Mouse (Mus musculus) gastrocnemius, postnatal 14 days (tissue): ENCODE measurements around the gene Klhl42. TPM values are rescaled to one million over a fixed set of nuclear protein-coding genes. Genes with fewer than 3 reads are reported as not detected.

Source experiments
- DNase-seq: peaks from one replicate; pipeline ENCODE4 v3.0.0; 2021; ENCODE audit warnings: mixed read lengths
- intact Hi-C: fragments of 180-260 bp; cut with DNase I; formaldehyde crosslinking; loops from one replicate; pipeline ENCODE4 v1.15.1; 2025; ENCODE audit warnings: low total_unique reads
- long read RNA-seq, 2 experiments: library from polyadenylated mRNA; stranded (forward); transcript quantifications; one replicate each; pipeline ENCODE4 v2.0.0; 2021
- total RNA-seq, 2 experiments: library from RNA; stranded (reverse); gene quantifications; 2 replicates each; pipeline ENCODE4 v1.2.3; 2021

Gene Klhl42
- 1 to 10 TPM; 3.5 to 3.9 TPM for total RNA-seq
- long read RNA-seq, experiment 1, full-length matches to known transcripts = 4 of 4 reads
- long read RNA-seq, experiment 1, partial matches to known transcripts = 0 of 4 reads
- long read RNA-seq, experiment 1, other reads (novel, unspliced or antisense) = 0 of 4 reads
- long read RNA-seq, experiment 2, full-length matches to known transcripts = 7 of 8 reads
- long read RNA-seq, experiment 2, partial matches to known transcripts = 0 of 8 reads
- long read RNA-seq, experiment 2, other reads (novel, unspliced or antisense) = 1 of 8 reads

GRCm38 (mm10) chr6:147091136-147092120 is at the start of gene Klhl42:
Gene Klhl42 (plus strand): TSS chr6:147091379.
- peak; percentile 78 for DNase-seq
- intact Hi-C loops = no loop called here

DNA sequence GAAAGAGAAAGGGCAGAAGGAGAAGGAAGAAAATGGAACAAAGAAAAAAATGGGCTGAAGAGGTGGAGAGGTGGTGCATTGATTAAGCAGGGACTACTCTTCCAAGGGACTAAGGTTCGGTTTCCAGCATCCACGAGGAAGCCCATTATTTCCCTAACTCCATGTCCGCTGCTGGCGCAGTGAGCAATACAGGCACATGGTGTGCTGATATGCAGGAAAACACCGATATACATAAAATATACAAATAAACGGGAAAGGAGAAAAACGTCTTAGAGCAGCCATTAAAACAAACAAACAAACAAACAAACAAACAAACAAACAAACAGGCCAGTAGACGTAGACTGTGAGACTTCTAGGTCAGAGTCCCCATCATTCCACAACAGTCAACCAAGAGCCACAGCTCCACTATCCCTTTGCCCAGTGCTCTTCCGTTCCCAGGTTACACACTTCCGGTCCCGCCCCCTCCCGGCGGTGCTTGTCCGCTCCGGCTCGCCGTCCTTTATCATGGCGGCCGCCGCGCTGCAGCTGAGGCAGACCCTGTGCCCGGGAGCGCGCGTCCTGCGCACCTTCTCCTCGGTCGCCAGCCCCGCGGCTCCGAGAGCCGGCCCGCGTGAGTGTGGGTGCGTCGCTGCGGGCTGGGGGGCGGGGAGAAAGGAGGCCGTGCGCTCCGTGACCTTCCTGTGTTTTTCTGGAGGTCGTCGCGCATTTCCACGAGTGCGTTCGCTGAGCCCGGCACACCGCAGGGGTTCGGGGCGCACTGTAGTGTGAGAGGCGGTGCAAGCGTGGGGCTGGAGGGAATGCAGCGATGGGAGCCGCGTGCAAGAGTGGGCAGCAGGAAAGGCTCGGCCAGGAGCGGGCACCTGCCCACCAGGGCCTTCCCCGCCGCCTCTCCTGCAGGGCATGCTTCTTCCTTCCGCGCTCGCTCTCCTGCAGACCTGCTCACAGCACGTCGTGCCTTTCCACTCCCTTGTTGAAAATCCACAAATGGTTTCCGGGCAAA is 48.6 kb upstream of the Klhl42 start, which contains the start of gene Mrps35:
Gene Mrps35 (plus strand): TSS at position 474 of the 1,000 bp plus-strand sequence.
- intact Hi-C loops = no loop called here
- DNase-seq = peak; percentile 92

DNA sequence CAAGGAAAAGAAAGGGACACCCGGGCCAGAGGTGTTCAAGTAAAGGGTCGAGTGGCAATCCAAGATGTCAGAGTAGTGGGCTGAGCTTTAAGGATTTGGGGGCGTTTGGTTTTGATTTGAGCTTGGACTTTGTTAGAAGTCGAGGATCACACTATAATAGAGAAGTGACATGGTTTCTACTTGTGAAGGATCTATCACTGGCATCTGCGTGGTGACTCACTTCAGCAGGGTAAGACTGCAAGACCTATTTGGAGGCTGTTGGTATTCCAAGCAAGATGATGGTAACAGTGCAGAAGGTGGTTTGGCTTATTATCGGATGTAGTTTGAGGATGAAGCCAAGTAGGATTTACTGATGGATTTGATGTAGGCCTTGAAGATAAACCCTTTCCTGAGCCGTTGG is 47.5 kb upstream of the Klhl42 start:
- DNase-seq = no peak
- intact Hi-C loops = no loop called here

DNA sequence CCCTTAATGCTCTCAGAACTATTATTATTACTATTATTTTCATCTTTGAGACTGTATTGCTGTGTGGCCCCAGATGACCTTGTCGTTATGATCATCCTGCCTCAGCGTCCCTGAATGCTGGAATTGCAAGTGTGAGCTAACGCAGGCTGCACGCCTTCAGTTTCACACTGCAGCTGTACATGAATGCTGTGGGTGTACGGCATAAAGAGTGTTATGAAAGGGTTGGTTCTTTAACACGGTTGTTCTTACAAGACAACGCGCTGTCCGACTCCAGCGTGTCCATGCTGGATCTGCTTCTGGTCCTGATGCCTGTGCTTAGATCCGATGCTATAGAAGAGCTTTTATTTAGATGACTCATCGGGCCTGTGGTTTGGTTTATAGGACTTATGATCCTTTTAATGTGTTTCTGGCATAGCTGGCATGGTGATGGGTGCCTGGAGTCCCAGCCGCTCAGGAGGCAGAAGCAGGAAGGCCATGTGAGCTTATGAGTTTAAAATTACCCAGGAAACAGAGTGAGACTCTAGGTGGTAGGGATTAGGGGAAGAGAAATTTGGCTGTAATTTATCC is 41.9 kb upstream of the Klhl42 start:
- intact Hi-C loops = no loop called here
- DNase-seq = no peak

DNA sequence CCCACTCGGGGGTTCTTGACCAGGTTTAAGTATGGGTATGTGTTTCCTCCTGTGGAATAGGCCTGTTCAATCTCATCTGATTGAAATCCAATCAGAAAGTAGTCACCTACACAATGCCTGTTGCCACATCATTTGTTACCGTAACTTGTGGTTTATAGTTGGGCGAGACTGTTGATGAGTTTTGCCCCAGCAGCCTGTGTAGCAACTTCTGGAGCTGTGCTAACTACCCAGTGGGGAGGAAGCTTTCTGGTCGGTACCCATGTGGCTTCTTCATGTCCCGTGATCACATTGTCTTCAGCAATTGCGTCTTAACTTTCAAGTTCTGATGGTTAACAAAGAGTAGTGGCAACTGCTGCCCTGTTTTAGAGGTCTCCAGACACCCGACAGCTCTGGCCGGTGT is 39.5 kb upstream of the Klhl42 start:
- intact Hi-C loops = no loop called here
- DNase-seq = no peak

GRCm38 (mm10) chr6:147052440-147052839 is 38.7 kb upstream of the Klhl42 start:
- DNase-seq = no peak

GRCm38 (mm10) chr6:147053785-147054646 is 37.2 kb upstream of the Klhl42 start:
- DNase-seq = no peak
- intact Hi-C loops = no loop called here

More at GRCm38 (mm10) chr6:147052440-147052839, 38.7 kb upstream of the Klhl42 start:
- intact Hi-C loops = no loop called here

DNA sequence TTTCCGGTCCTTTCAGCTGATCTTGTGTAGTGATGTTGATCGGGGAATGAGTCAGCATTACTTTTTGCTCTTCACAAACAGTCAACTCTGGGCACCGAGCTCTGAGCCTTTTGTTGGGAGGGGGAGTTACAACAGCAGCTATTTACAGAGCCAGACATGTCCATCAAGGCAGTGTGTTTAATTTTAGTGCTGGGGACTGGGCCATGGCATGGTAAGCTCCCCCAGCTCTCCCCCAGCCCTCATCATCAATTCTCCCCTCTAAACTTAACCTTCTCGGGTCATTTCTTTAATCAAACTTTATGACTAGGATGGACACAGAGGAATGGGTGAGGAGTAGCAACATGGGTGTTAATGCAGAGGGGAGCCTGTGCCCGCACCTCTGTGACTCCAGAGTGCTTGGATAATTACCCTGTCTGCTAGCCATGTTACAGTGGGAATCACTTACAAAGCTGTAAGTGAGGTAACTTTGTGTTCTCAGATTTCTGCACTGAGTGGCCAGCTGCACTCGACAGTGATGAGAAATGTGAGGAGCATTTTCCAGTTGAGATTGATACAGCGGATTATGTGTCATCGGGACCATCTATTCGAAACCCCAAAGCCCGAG is 35.7 kb upstream of the Klhl42 start:
- DNase-seq = no peak
- intact Hi-C loops = no loop called here

GRCm38 (mm10) chr6:147059326-147059725 is 31.9 kb upstream of the Klhl42 start:
- intact Hi-C loops = no loop called here

DNA sequence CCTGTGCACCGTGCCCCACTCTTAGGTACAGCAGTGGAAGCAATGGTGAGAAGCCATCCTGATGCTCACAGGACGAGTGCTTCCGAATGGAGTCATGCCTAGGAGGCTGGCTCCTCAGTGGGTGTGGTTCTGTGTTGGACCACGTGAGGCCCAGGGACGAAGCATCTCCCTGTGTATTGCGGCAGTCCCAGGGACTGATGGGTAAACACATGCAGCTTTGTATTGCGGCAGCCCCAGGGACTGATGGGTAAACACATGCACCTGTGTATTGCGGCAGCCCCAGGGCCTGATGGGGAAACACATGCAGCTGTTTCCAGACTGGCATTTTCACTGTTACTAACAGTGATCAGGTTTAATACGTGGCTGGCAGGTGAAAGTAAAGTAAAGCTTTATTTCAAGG is 29.5 kb upstream of the Klhl42 start:
- DNase-seq = no peak
- intact Hi-C loops = no loop called here

More at GRCm38 (mm10) chr6:147059326-147059725, 31.9 kb upstream of the Klhl42 start:
- no peak for DNase-seq

- intact Hi-C loops = no loop called here
Observed at GRCm38 (mm10) chr6:147062034-147062433, 29.1 kb upstream of the Klhl42 start.

GRCm38 (mm10) chr6:147062694-147063093 is 28.5 kb upstream of the Klhl42 start:
- peak; percentile 18 for DNase-seq
- intact Hi-C loops = no loop called here

More at GRCm38 (mm10) chr6:147062034-147062433, 29.1 kb upstream of the Klhl42 start:
- DNase-seq = no peak

- intact Hi-C loops = no loop called here
- DNase-seq = no peak
Observed at GRCm38 (mm10) chr6:147064226-147064943, 26.8 kb upstream of the Klhl42 start.

DNA sequence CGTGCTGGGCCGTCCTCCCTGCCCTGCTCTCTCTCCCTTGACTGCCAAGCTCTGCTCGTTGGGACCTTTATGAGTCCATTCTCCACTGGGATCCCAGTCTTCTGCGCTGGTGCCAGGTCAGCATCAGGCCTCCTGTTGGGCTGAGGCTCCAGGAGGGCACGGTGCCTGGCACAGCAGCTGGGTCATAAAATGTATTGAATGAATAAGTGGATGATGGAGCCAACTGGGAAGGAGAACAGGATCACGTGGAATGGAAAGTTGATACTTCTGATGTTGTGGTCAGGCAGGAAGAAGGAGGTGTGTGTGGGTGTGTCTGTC is 26.3 kb upstream of the Klhl42 start:
- intact Hi-C loops = no loop called here
- DNase-seq = peak; percentile 80

GRCm38 (mm10) chr6:147075808-147076387 is 15.3 kb upstream of the Klhl42 start:
- intact Hi-C loops = no loop called here
- no peak for DNase-seq

DNA sequence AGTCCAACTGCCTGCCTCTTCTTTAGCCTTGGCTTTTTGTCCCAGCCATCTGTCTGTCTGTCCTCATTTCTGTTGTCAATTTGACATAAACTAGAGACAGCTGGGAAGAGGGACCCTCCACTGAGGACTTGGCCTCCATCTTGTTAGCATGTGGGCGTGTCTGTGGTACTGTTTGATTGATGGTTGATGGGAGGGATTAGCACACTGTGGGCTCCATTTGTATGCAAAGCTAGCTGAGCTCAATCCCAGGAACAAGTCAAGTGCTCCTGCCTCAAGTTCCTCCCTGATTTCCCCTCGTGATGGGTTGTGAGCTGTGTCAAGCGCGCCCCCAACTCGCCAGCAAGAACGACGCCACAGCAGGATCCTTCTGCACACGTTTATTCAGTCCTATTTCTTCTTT is 14.3 kb upstream of the Klhl42 start:
- no peak for DNase-seq
- intact Hi-C loops = no loop called here

GRCm38 (mm10) chr6:147079919-147080318 is 11.3 kb upstream of the Klhl42 start:
- no peak for DNase-seq
- intact Hi-C loops = no loop called here
